Mouse (Mus musculus) layer of hippocampus, adult 18-20 months (tissue): ENCODE results near the gene Flad1. TPM values are rescaled to one million over a fixed set of nuclear protein-coding genes. Genes with fewer than 3 reads are reported as not detected.
A peak's percentile ranks its signal among the peaks of the same experiment; 100 is the strongest.
"Not testable (repeated sequence)": the region's sequence is repeated elsewhere in the genome, so short reads cannot be mapped to it uniquely, and the experiment has no call there.

ENCODE experiments used
- DNase-seq, 2 experiments: peaks; one replicate each; pipeline ENCODE4 v3.0.0; 2022; ENCODE audit warnings: low spot score in 2 of 2
- total RNA-seq, 2 experiments: library from RNA; stranded (reverse); gene quantifications; 2 replicates each; pipeline ENCODE4 v1.2.3; 2021

Gene Flad1
- total RNA-seq, 2 experiments from 2014 or later, result 39.8 to 39.9 TPM

GRCm38 (mm10) chr3:89430171-89431159 lies 18.8 kb upstream of the Flad1 start, which contains the start of gene Pygo2:
Gene Pygo2 (plus strand): TSS chr3:89430214.
- DNase-seq, result peak; percentile 97

GRCm38 (mm10) chr3:89429021-89429420 lies 17.4 kb upstream of the Flad1 start:
- not testable (repeated sequence) for DNase-seq

GRCm38 (mm10) chr3:89425876-89426275 lies 14.2 kb upstream of the Flad1 start:
- DNase-seq, result no peak

GRCm38 (mm10) chr3:89425141-89425525 lies 13.5 kb upstream of the Flad1 start:
- no peak for DNase-seq

- DNase-seq, result no peak
These were observed 12.9 kb upstream of the Flad1 start for GRCm38 (mm10) chr3:89424416-89425140.

GRCm38 (mm10) chr3:89422556-89423205 lies 11.0 kb upstream of the Flad1 start:
- DNase-seq, result no peak

GRCm38 (mm10) chr3:89421810-89422473 lies 10.3 kb upstream of the Flad1 start:
- no peak for DNase-seq

GRCm38 (mm10) chr3:89421002-89421774 lies 9.5 kb upstream of the Flad1 start:
- peak; percentile 65 to 69 for DNase-seq

GRCm38 (mm10) chr3:89420421-89420820 lies 8.8 kb upstream of the Flad1 start:
- no peak for DNase-seq

GRCm38 (mm10) chr3:89419981-89420380 lies 8.3 kb upstream of the Flad1 start:
- no peak for DNase-seq

- DNase-seq, result no peak
These were observed 7.9 kb upstream of the Flad1 start for GRCm38 (mm10) chr3:89419571-89419970.

- peak in 1 of 2 experiments; percentile 56 for DNase-seq
These were observed 7.2 kb upstream of the Flad1 start for GRCm38 (mm10) chr3:89418861-89419250.

- peak; percentile 92 to 96 for DNase-seq
These were observed 6.6 kb upstream of the Flad1 start, which contains the start of the genes Cks1b and Shc1 for GRCm38 (mm10) chr3:89418170-89418860. Gene Cks1b (minus strand): TSS chr3:89418383. Gene Shc1 (plus strand): TSS chr3:89418443.

- DNase-seq, result no peak
These were observed 6.1 kb upstream of the Flad1 start for GRCm38 (mm10) chr3:89417840-89418169.

- no peak for DNase-seq
These were observed 5.5 kb upstream of the Flad1 start for GRCm38 (mm10) chr3:89417131-89417530.

- no peak for DNase-seq
These were observed 4.5 kb upstream of the Flad1 start for GRCm38 (mm10) chr3:89416158-89416557.

GRCm38 (mm10) chr3:89410864-89411263 lies 806 bp downstream of the Flad1 start:
- no peak for DNase-seq

GRCm38 (mm10) chr3:89409701-89410100 lies 2.0 kb downstream of the Flad1 start:
- DNase-seq, result no peak

GRCm38 (mm10) chr3:89408448-89408847 lies 3.2 kb downstream of the Flad1 start:
- DNase-seq, result no peak

GRCm38 (mm10) chr3:89406887-89407286 lies 4.8 kb downstream of the Flad1 start:
- no peak for DNase-seq
